Mouse (Mus musculus): ENCODE data around the gene Rhbdd1.

GRCm38 (mm10) chr1:82446049-82446448 is 129.8 kb downstream of the Rhbdd1 start:
- TF ChIP-seq TAL1 (IDR thresholded peaks at IDR 0.05; ENCODE audit: low read length) (no peak), GATA1 (IDR thresholded peaks at IDR 0.05; ENCODE audit: low read length) (no peak)
